Mouse (Mus musculus): ENCODE data around the gene Mgat4a.
"Not testable (repeated sequence)": the region's sequence is repeated elsewhere in the genome, so short reads cannot be mapped to it uniquely, and the experiment has no call there.

Gene Mgat4a

GRCm38 (mm10) chr1:37531654-37532532 lies 8.9 kb downstream of the Mgat4a start:
- DNase-seq: no peak

GRCm38 (mm10) chr1:37530061-37530460 lies 10.8 kb downstream of the Mgat4a start:
- DNase-seq: no peak

GRCm38 (mm10) chr1:37526257-37526656 lies 14.6 kb downstream of the Mgat4a start:
- no peak for DNase-seq

GRCm38 (mm10) chr1:37524669-37525068 lies 16.1 kb downstream of the Mgat4a start:
- no peak for DNase-seq

- DNase-seq: not testable (repeated sequence)
These were observed 16.7 kb downstream of the Mgat4a start for GRCm38 (mm10) chr1:37524122-37524521.

- peak in 1 of 2 experiments; percentile 74 for DNase-seq
These were observed 17.3 kb downstream of the Mgat4a start for GRCm38 (mm10) chr1:37523548-37523947.

GRCm38 (mm10) chr1:37522101-37522500 lies 18.7 kb downstream of the Mgat4a start:
- no peak for DNase-seq

- no peak for DNase-seq
These were observed 22.0 kb downstream of the Mgat4a start for GRCm38 (mm10) chr1:37518791-37519190.

GRCm38 (mm10) chr1:37518124-37518720 lies 22.6 kb downstream of the Mgat4a start:
- peak in 1 of 2 experiments; percentile 55 for DNase-seq

- DNase-seq: no peak
These were observed 27.8 kb downstream of the Mgat4a start for GRCm38 (mm10) chr1:37512961-37513431.

GRCm38 (mm10) chr1:37512109-37512640 lies 28.6 kb downstream of the Mgat4a start:
- peak; percentile 86 to 91 for DNase-seq

- DNase-seq: no peak
These were observed 30.6 kb downstream of the Mgat4a start for GRCm38 (mm10) chr1:37510193-37510592.

- no peak for DNase-seq
These were observed 31.4 kb downstream of the Mgat4a start for GRCm38 (mm10) chr1:37509437-37509836.

- DNase-seq: no peak
These were observed 35.5 kb downstream of the Mgat4a start for GRCm38 (mm10) chr1:37505348-37505730.

GRCm38 (mm10) chr1:37504716-37505347 lies 36.0 kb downstream of the Mgat4a start:
- DNase-seq: peak in 1 of 2 experiments; percentile 32

- no peak for DNase-seq
These were observed 37.2 kb downstream of the Mgat4a start for GRCm38 (mm10) chr1:37503656-37504055.

- no peak for DNase-seq
These were observed 38.5 kb downstream of the Mgat4a start for GRCm38 (mm10) chr1:37502354-37502753.

- DNase-seq: no peak
These were observed 40.1 kb downstream of the Mgat4a start for GRCm38 (mm10) chr1:37500723-37501122.

- not testable (repeated sequence) for DNase-seq
These were observed 41.4 kb downstream of the Mgat4a start for GRCm38 (mm10) chr1:37499395-37499794.

GRCm38 (mm10) chr1:37498911-37499310 lies 41.9 kb downstream of the Mgat4a start:
- DNase-seq: no peak

- no peak for DNase-seq
These were observed 44.1 kb downstream of the Mgat4a start for GRCm38 (mm10) chr1:37496591-37497280.

GRCm38 (mm10) chr1:37495698-37496321 lies 45.0 kb downstream of the Mgat4a start:
- DNase-seq: no peak

Measured in kidney, adult 8-10 months (tissue).